Mouse (Mus musculus) heart, embryonic 16.5 days (tissue): Measurements from ENCODE around the gene Rabgap1. TPM values are rescaled to one million over a fixed set of nuclear protein-coding genes. Genes with fewer than 3 reads are reported as not detected.

Experiments used
- ATAC-seq: fragments of 200-750 bp; cut with Nextera tagmentation; replicated peaks from 2 replicates; pipeline ENCODE4 v1.8.0; 2017; ENCODE audit warnings: moderate number of reproducible peaks; ENCODE audit not compliant: insufficient read depth, low FRiP score; ENCODE audit errors: extremely low read depth
- H3K27ac ChIP-seq: fragments of 300-500 bp; sonication (generic); 2 replicates; pipeline ENCODE4 v1.5.1; 2014; ENCODE audit warnings: mild to moderate bottlenecking, low read length, control low read depth, moderate library complexity
- H3K27me3 ChIP-seq: fragments of 300-500 bp; sonication (generic); 2 replicates; pipeline ENCODE4 v1.6.1; 2014; ENCODE audit warnings: low read length, mixed read lengths; ENCODE audit not compliant: control insufficient read depth, insufficient read depth
- H3K36me3 ChIP-seq: fragments of 300-500 bp; sonication (generic); 2 replicates; pipeline ENCODE4 v1.6.1; 2014; ENCODE audit not compliant: control insufficient read depth, insufficient read depth
- H3K4me1 ChIP-seq: fragments of 300-500 bp; sonication (generic); 2 replicates; pipeline ENCODE4 v1.6.1; 2014; ENCODE audit warnings: low read length, mixed read lengths; ENCODE audit not compliant: control insufficient read depth, insufficient read depth
- H3K4me2 ChIP-seq: fragments of 300-500 bp; sonication (generic); 2 replicates; pipeline ENCODE4 v1.6.1; 2014; ENCODE audit warnings: low read depth, mild to moderate bottlenecking, control low read depth, low read length
- H3K4me3 ChIP-seq: fragments of 300-500 bp; sonication (generic); 2 replicates; pipeline ENCODE4 v1.5.1; 2014; ENCODE audit warnings: mild to moderate bottlenecking, control low read depth, low read length
- H3K9ac ChIP-seq: fragments of 300-500 bp; sonication (generic); 2 replicates; pipeline ENCODE4 v1.6.1; 2014; ENCODE audit warnings: low read length, control low read depth
- H3K9me3 ChIP-seq: fragments of 300-500 bp; sonication (generic); replicated peaks from 2 replicates; pipeline ENCODE4 v1.6.1; 2016; ENCODE audit warnings: low read length; ENCODE audit not compliant: control insufficient read depth
- WGBS: fragments of 180-500 bp; shearing (Covaris S2); extraction: QIAGEN DNeasy Blood & Tissue Kit; methylation state at CpG from one replicate; pipeline ENCODE4 v1.1.7; 2014; 5-methylcytosine and 5-hydroxymethylcytosine counted together
- polyA plus RNA-seq: library from polyadenylated mRNA; unstranded; fragments of >200 nt; fragmentation: Nextera tagmentation; extraction: Ambion mirVana; gene quantifications from 2 replicates; pipeline ENCODE4 v1.2.1, GENCODE M21; 2015

The Rabgap1 gene
- 25.6 and 27.9 TPM in 2 replicates for polyA plus RNA-seq

GRCm38 (mm10) chr2:37442611-37443591 is at the start of gene Rabgap1, which contains the start of the genes Zbtb26 and Zbtb6:
Rabgap1 (plus strand) TSS chr2:37443279.
Zbtb26 (minus strand) TSS chr2:37443135.
Zbtb6 (minus strand) TSS chr2:37443171.
- peak; percentile 99 for ATAC-seq
- Histone ChIP-seq H3K27me3 (no peaks in the 10 kb centered on the region), H3K36me3 (no peaks in the 10 kb centered on the region), H3K9ac (peak within 1 kb of the TSS; percentile 94), H3K9me3 (no peaks in the 10 kb centered on the region), H3K27ac (peak within 1 kb of the TSS; percentile 83), H3K4me1 (peaks cover 14% of the 10 kb centered on the region), H3K4me2 (peak within 1 kb of the TSS; percentile 89), H3K4me3 (peak within 1 kb of the TSS; percentile 84)
- under 1% methylated on average over 51 of the region's 51 CpGs for WGBS

GRCm38 (mm10) chr2:37395539-37395938 is 47.5 kb upstream of the Rabgap1 start:
- Histone ChIP-seq H3K9ac (no peak overlapping the region), H3K4me2 (no peak overlapping the region), H3K36me3 (peaks cover 17% of the 10 kb centered on the region), H3K4me1 (no peaks in the 10 kb centered on the region), H3K9me3 (no peaks in the 10 kb centered on the region), H3K4me3 (no peak overlapping the region), H3K27ac (no peak overlapping the region), H3K27me3 (no peaks in the 10 kb centered on the region)
- no peak for ATAC-seq
- 56% methylated on average over 1 of the region's 1 CpGs for WGBS

- peak overlapping the region; percentile 61 for H3K4me2 ChIP-seq
- ATAC-seq: no peak
- no peaks in the 10 kb centered on the region for H3K9me3 ChIP-seq
- H3K27ac ChIP-seq: peak overlapping the region; percentile 95
- WGBS: 7% methylated on average over 3 of the region's 3 CpGs
- peak overlapping the region; percentile 96 for H3K9ac ChIP-seq
- peak overlapping the region; percentile 84 for H3K4me3 ChIP-seq
- H3K4me1 ChIP-seq: peaks cover 5% of the 10 kb centered on the region; the same call in 1 of the 2 replicates
- H3K27me3 ChIP-seq: no peaks in the 10 kb centered on the region
- no peaks in the 10 kb centered on the region for H3K36me3 ChIP-seq
These were observed 21.2 kb upstream of the Rabgap1 start for GRCm38 (mm10) chr2:37421903-37422302.

GRCm38 (mm10) chr2:37422306-37423304 is 20.5 kb upstream of the Rabgap1 start, which contains the start of gene Rc3h2:
Rc3h2 (minus strand) TSS chr2:37422903.
- H3K36me3 ChIP-seq: peaks cover under 1% of the 10 kb centered on the region; the same call in 1 of the 2 replicates
- under 1% methylated on average over 75 of the region's 75 CpGs for WGBS
- H3K4me3 ChIP-seq: peak within 1 kb of the TSS; percentile 84
- no peaks in the 10 kb centered on the region for H3K27me3 ChIP-seq
- H3K9ac ChIP-seq: peak within 1 kb of the TSS; percentile 96
- H3K9me3 ChIP-seq: no peaks in the 10 kb centered on the region
- peak within 1 kb of the TSS; percentile 95 for H3K27ac ChIP-seq
- H3K4me2 ChIP-seq: peak within 1 kb of the TSS; percentile 75
- ATAC-seq: peak; percentile 98
- H3K4me1 ChIP-seq: peaks cover 5% of the 10 kb centered on the region; the same call in 1 of the 2 replicates

- Histone ChIP-seq H3K36me3 (peaks cover 4% of the 10 kb centered on the region), H3K4me3 (no peak overlapping the region), H3K9ac (no peak overlapping the region), H3K4me2 (no peak overlapping the region), H3K9me3 (no peaks in the 10 kb centered on the region), H3K27ac (no peak overlapping the region), H3K4me1 (peaks cover 5% of the 10 kb centered on the region; the same call in 1 of the 2 replicates), H3K27me3 (no peaks in the 10 kb centered on the region)
- 66% methylated on average over 3 of the region's 3 CpGs for WGBS
- ATAC-seq: no peak
These were observed 19.4 kb upstream of the Rabgap1 start for GRCm38 (mm10) chr2:37423671-37424070.

GRCm38 (mm10) chr2:37430593-37431464 is 12.2 kb upstream of the Rabgap1 start:
- Histone ChIP-seq H3K9me3 (no peaks in the 10 kb centered on the region), H3K27me3 (no peaks in the 10 kb centered on the region), H3K9ac (peak overlapping the region; percentile 83), H3K4me1 (peaks cover 10% of the 10 kb centered on the region), H3K4me3 (peak overlapping the region; percentile 74), H3K4me2 (peak overlapping the region; percentile 91), H3K27ac (peak overlapping the region; percentile 83), H3K36me3 (peaks cover 7% of the 10 kb centered on the region)
- peak; percentile 89 for ATAC-seq
- WGBS: 0% methylated on average over 38 of the region's 38 CpGs

GRCm38 (mm10) chr2:37431609-37432008 is 11.5 kb upstream of the Rabgap1 start:
- Histone ChIP-seq H3K36me3 (peaks cover 7% of the 10 kb centered on the region), H3K27me3 (no peaks in the 10 kb centered on the region), H3K4me3 (peak overlapping the region; percentile 74), H3K9ac (peak overlapping the region; percentile 83), H3K27ac (peak overlapping the region; percentile 13; the same call in 1 of the 2 replicates), H3K4me2 (peak overlapping the region; percentile 91), H3K9me3 (no peaks in the 10 kb centered on the region), H3K4me1 (peaks cover 10% of the 10 kb centered on the region)
- no peak; the same call in 1 of the 2 replicates for ATAC-seq
- 36% methylated on average over 7 of the region's 7 CpGs for WGBS
